In genomic region chr6:83762880-83763431, GRCm38 (mm10) we compare ENCODE assay signal across 8 mouse cellular contexts. TPM values are rescaled to one million over a fixed set of nuclear protein-coding genes. Genes with fewer than 3 reads are reported as not detected.
A peak's percentile ranks its signal among the peaks of the same experiment; 100 is the strongest.
DNase-seq lines count a peak whose midpoint lies in the region; ATAC-seq and TF ChIP-seq lines count a peak whose summit lies in the region.

No protein-coding gene starts in this region.

- 0 out of 2 replicates have a peak, but pooled peaks have one; percentile 46 for ATAC-seq in forebrain, embryonic 12.5 days (ENCODE audit: low FRiP score)
- no peak for ATAC-seq in hindbrain, embryonic 16.5 days
- no peak for ATAC-seq in limb, embryonic 15.5 days (ENCODE audit: insufficient number of reproducible peaks, low FRiP score, low TSS enrichment, low read depth)
- no peak; the same call in 1 of the 2 replicates for ATAC-seq in midbrain, embryonic 14.5 days (ENCODE audit: low FRiP score, low TSS enrichment)

- TF ChIP-seq CTCF in layer of hippocampus, adult 2 months (conservative IDR thresholded peaks at IDR 0.05) = peak; percentile 28

- H3K36me3 ChIP-seq in forebrain, embryonic 12.5 days (replicated peaks) = peaks cover 3% of the 10 kb centered on the region; the same call in 1 of the 2 replicates
- H3K36me3 ChIP-seq in hindbrain, embryonic 16.5 days (ENCODE audit: control insufficient read depth, insufficient read depth, low read length) = no peaks in the 10 kb centered on the region
- H3K36me3 ChIP-seq in limb, embryonic 15.5 days = peaks cover 4% of the 10 kb centered on the region; the same call in 1 of the 2 replicates
- no peaks in the 10 kb centered on the region for H3K36me3 ChIP-seq in midbrain, embryonic 14.5 days (ENCODE audit: control insufficient read depth, insufficient read depth, low read length)

- no peaks in the 10 kb centered on the region for H3K9me3 ChIP-seq in forebrain, embryonic 12.5 days
- no peaks in the 10 kb centered on the region for H3K9me3 ChIP-seq in hindbrain, embryonic 16.5 days (ENCODE audit: control insufficient read depth, low read length)
- H3K9me3 ChIP-seq in limb, embryonic 15.5 days = no peaks in the 10 kb centered on the region
- H3K9me3 ChIP-seq in midbrain, embryonic 14.5 days (ENCODE audit: control insufficient read depth, low read length) = no peaks in the 10 kb centered on the region

- no peak overlapping the region for H3K9ac ChIP-seq in forebrain, embryonic 12.5 days
- peak overlapping the region; percentile 35 for H3K9ac ChIP-seq in hindbrain, embryonic 16.5 days (ENCODE audit: low read depth, low read length)
- 0 out of 2 replicates have a peak overlapping the region, but pooled peaks have one; percentile 7 for H3K9ac ChIP-seq in limb, embryonic 15.5 days
- no peak overlapping the region for H3K9ac ChIP-seq in midbrain, embryonic 14.5 days (replicated peaks; ENCODE audit: low read length)

- WGBS in forebrain, embryonic 12.5 days = under 1% methylated on average over 35 of the region's 35 CpGs
- 2% methylated on average over 35 of the region's 35 CpGs for WGBS in hindbrain, embryonic 16.5 days
- 2% methylated on average over 35 of the region's 35 CpGs for WGBS in limb, embryonic 15.5 days
- WGBS in midbrain, embryonic 14.5 days = 2% methylated on average over 35 of the region's 35 CpGs

- no peak overlapping the region for H3K27ac ChIP-seq in layer of hippocampus, adult 2 months
- H3K27ac ChIP-seq in forebrain, embryonic 12.5 days = no peak overlapping the region
- no peak overlapping the region for H3K27ac ChIP-seq in hindbrain, embryonic 16.5 days (ENCODE audit: low read depth, low read length)
- no peak overlapping the region for H3K27ac ChIP-seq in limb, embryonic 15.5 days
- H3K27ac ChIP-seq in midbrain, embryonic 14.5 days (replicated peaks; ENCODE audit: low read depth, low read length) = no peak overlapping the region

- peak overlapping the region; percentile 55 for H3K4me2 ChIP-seq in forebrain, embryonic 12.5 days
- H3K4me2 ChIP-seq in hindbrain, embryonic 16.5 days (ENCODE audit: low read length) = peak overlapping the region; percentile 54
- peak overlapping the region; percentile 64 for H3K4me2 ChIP-seq in limb, embryonic 15.5 days
- H3K4me2 ChIP-seq in midbrain, embryonic 14.5 days (ENCODE audit: low read length) = peak overlapping the region; percentile 47

- H3K27me3 ChIP-seq in forebrain, embryonic 12.5 days = peaks cover 66% of the 10 kb centered on the region
- H3K27me3 ChIP-seq in hindbrain, embryonic 16.5 days (replicated peaks; ENCODE audit: control insufficient read depth, insufficient read depth, low read length) = peaks cover 56% of the 10 kb centered on the region
- peaks cover 58% of the 10 kb centered on the region for H3K27me3 ChIP-seq in limb, embryonic 15.5 days
- H3K27me3 ChIP-seq in midbrain, embryonic 14.5 days (ENCODE audit: control insufficient read depth, insufficient read depth, low read length) = peaks cover 54% of the 10 kb centered on the region

- H3K4me3 ChIP-seq in layer of hippocampus, adult 2 months = peak overlapping the region; percentile 17; the same call in 1 of the 2 replicates
- H3K4me3 ChIP-seq in forebrain, embryonic 12.5 days (replicated peaks) = peak overlapping the region; percentile 29
- H3K4me3 ChIP-seq in hindbrain, embryonic 16.5 days (ENCODE audit: low read length) = peak overlapping the region; percentile 24
- H3K4me3 ChIP-seq in limb, embryonic 15.5 days = peak overlapping the region; percentile 30
- H3K4me3 ChIP-seq in midbrain, embryonic 14.5 days (replicated peaks; ENCODE audit: low read depth, low read length) = peak overlapping the region; percentile 15

- DNase-seq in layer of hippocampus, adult 2 months (ENCODE audit: low spot score in 2 of 2) = no peak
- no peak for DNase-seq in layer of hippocampus, adult 11-12 months (ENCODE audit: low spot score)
- DNase-seq in midbrain, embryonic 14.5 days = peak; percentile 21
- DNase-seq in urinary bladder, postnatal 36 days (ENCODE audit: low spot score in 2 of 2) = peak; percentile 18 to 33
- DNase-seq in cerebellum, adult 8-10 months = no peak

- peaks cover 9% of the 10 kb centered on the region for H3K4me1 ChIP-seq in forebrain, embryonic 12.5 days
- H3K4me1 ChIP-seq in hindbrain, embryonic 16.5 days (ENCODE audit: control insufficient read depth, insufficient read depth, low read depth, low read length) = peaks cover 5% of the 10 kb centered on the region
- peaks cover 14% of the 10 kb centered on the region for H3K4me1 ChIP-seq in limb, embryonic 15.5 days
- 0 out of 2 replicates have a peak, but pooled peaks cover 6% of the 10 kb centered on the region for H3K4me1 ChIP-seq in midbrain, embryonic 14.5 days (ENCODE audit: control insufficient read depth, insufficient read depth, low read length)

RNA-seq across cellular contexts. Expression of gene Ankrd53, which starts 0.5 kb away (rescaled TPM):
- not detected for total RNA-seq in layer of hippocampus, adult 2 months (2021)
- polyA plus RNA-seq in forebrain, embryonic 12.5 days (2016; fragmentation: Nextera tagmentation; extraction: Ambion mirVana) = 0.15 and 0.23 TPM in 2 replicates
- polyA plus RNA-seq in hindbrain, embryonic 16.5 days (2015; fragmentation: Nextera tagmentation; extraction: Ambion mirVana) = 0.30 TPM in 1 of 2 replicates, not detected in the other
- polyA plus RNA-seq in limb, embryonic 15.5 days (2015; fragmentation: Nextera tagmentation; extraction: Ambion mirVana) = 0.10 and 0.12 TPM in 2 replicates
- polyA plus RNA-seq in midbrain, embryonic 14.5 days (2014; fragmentation: Nextera tagmentation; extraction: Ambion mirVana) = 0.19 and 0.37 TPM in 2 replicates

RNA-seq across cellular contexts. Expression of gene Tex261, which starts 12.7 kb away (rescaled TPM):
- 10 to 100 TPM; 51.8 to 55.3 TPM for total RNA-seq in layer of hippocampus, adult 2 months (2021)
- polyA plus RNA-seq in forebrain, embryonic 12.5 days (2016; fragmentation: Nextera tagmentation; extraction: Ambion mirVana) = 61.6 and 72.0 TPM in 2 replicates
- 63.1 and 70.0 TPM in 2 replicates for polyA plus RNA-seq in hindbrain, embryonic 16.5 days (2015; fragmentation: Nextera tagmentation; extraction: Ambion mirVana)
- 89.0 and 90.3 TPM in 2 replicates for polyA plus RNA-seq in limb, embryonic 15.5 days (2015; fragmentation: Nextera tagmentation; extraction: Ambion mirVana)
- polyA plus RNA-seq in midbrain, embryonic 14.5 days (2014; fragmentation: Nextera tagmentation; extraction: Ambion mirVana) = 59.0 and 62.3 TPM in 2 replicates

RNA-seq across cellular contexts. Expression of gene Atp6v1b1, which starts 20.2 kb away (rescaled TPM):
- total RNA-seq in layer of hippocampus, adult 2 months (2021) = under 1 TPM; 0.31 to 0.42 TPM
- polyA plus RNA-seq in forebrain, embryonic 12.5 days (2016; fragmentation: Nextera tagmentation; extraction: Ambion mirVana) = 0.12 TPM in 1 of 2 replicates, not detected in the other
- polyA plus RNA-seq in hindbrain, embryonic 16.5 days (2015; fragmentation: Nextera tagmentation; extraction: Ambion mirVana) = 0.14 TPM in 1 of 2 replicates, not detected in the other
- not detected in 2 replicates for polyA plus RNA-seq in limb, embryonic 15.5 days (2015; fragmentation: Nextera tagmentation; extraction: Ambion mirVana)
- 0.18 TPM in 1 of 2 replicates, not detected in the other for polyA plus RNA-seq in midbrain, embryonic 14.5 days (2014; fragmentation: Nextera tagmentation; extraction: Ambion mirVana)

RNA-seq across cellular contexts. Expression of gene Nagk, which starts 31.8 kb away (rescaled TPM):
- 10 to 100 TPM; 47.6 to 51.0 TPM for total RNA-seq in layer of hippocampus, adult 2 months (2021)
- polyA plus RNA-seq in forebrain, embryonic 12.5 days (2016; fragmentation: Nextera tagmentation; extraction: Ambion mirVana) = 49.4 and 49.9 TPM in 2 replicates
- polyA plus RNA-seq in hindbrain, embryonic 16.5 days (2015; fragmentation: Nextera tagmentation; extraction: Ambion mirVana) = 115 and 123 TPM in 2 replicates
- polyA plus RNA-seq in limb, embryonic 15.5 days (2015; fragmentation: Nextera tagmentation; extraction: Ambion mirVana) = 72.1 and 73.1 TPM in 2 replicates
- 85.8 and 100 TPM in 2 replicates for polyA plus RNA-seq in midbrain, embryonic 14.5 days (2014; fragmentation: Nextera tagmentation; extraction: Ambion mirVana)

RNA-seq across cellular contexts. Expression of gene Vax2, which starts 51.9 kb away (rescaled TPM):
- total RNA-seq in layer of hippocampus, adult 2 months (2021) = not detected
- polyA plus RNA-seq in forebrain, embryonic 12.5 days (2016; fragmentation: Nextera tagmentation; extraction: Ambion mirVana) = 0.63 and 1.3 TPM in 2 replicates
- not detected in 2 replicates for polyA plus RNA-seq in hindbrain, embryonic 16.5 days (2015; fragmentation: Nextera tagmentation; extraction: Ambion mirVana)
- polyA plus RNA-seq in limb, embryonic 15.5 days (2015; fragmentation: Nextera tagmentation; extraction: Ambion mirVana) = 1.2 and 1.3 TPM in 2 replicates
- polyA plus RNA-seq in midbrain, embryonic 14.5 days (2014; fragmentation: Nextera tagmentation; extraction: Ambion mirVana) = 0.22 TPM in 1 of 2 replicates, not detected in the other

Comparison
In these comparisons a context has a peak if more than half of its experiments do, and no peak if none do; other contexts are left out.
1. DNase-seq: peak in midbrain, embryonic 14.5 days (single experiment) and urinary bladder, postnatal 36 days (2 of 2); none in layer of hippocampus, adult 2 months (0 of 2), layer of hippocampus, adult 11-12 months (single experiment) and cerebellum, adult 8-10 months (single experiment).
2. H3K9ac ChIP-seq: peak in hindbrain, embryonic 16.5 days (single experiment) and limb, embryonic 15.5 days (single experiment); none in forebrain, embryonic 12.5 days (single experiment) and midbrain, embryonic 14.5 days (single experiment).
3. Peak in every context shown above with its lines, with median percentiles within 50 percentile points of each other: H3K4me3 ChIP-seq and H3K4me2 ChIP-seq.